Mouse (Mus musculus): Measurements from ENCODE around the gene 4930470P17Rik.
A peak's percentile ranks its signal among the peaks of the same experiment; 100 is the strongest.
"Not testable (repeated sequence)": the region's sequence is repeated elsewhere in the genome, so short reads cannot be mapped to it uniquely, and the experiment has no call there.

Gene 4930470P17Rik

DNA sequence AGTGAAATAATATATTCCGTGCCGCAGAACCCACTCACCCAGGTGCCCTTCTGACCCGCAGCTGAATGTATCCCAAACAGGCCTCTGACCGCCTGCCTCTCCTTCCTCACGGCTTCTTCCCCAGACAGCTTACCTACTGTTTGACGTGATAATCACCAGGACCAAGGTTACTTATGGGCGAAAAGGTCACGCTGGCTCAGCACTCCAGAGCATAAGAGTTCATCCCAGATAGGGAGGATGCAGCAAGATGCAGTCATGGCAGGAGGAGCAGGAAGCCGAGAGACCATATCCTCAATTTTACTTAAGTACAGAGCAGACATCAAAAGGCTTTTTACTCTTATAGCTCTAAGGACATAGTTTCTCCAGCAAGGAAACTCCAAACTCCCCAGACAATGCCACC, at the start of gene 4930470P17Rik:
TSS of gene 4930470P17Rik (minus strand) at position 101 of the 400 bp plus-strand sequence.
- no peak for DNase-seq

DNA sequence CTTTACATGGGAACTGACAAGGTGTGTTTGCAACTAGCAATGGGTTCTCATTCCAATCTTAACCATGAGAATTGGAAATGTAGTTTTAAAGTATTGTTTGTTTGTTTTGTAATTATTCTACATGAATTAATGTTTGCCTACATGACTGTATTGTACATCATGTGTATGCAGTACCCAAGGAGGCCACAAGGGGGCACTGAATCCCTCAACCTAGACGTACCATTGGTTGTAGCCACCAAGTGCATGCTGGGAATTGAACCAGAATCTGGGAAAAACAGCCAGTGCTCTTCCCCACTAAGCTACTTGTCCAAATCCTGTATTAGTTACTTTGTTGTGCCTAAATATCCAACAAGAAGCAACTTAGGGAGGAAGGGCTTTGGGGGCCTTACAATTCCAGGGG, 49.7 kb upstream of the 4930470P17Rik start:
- no peak for DNase-seq

DNA sequence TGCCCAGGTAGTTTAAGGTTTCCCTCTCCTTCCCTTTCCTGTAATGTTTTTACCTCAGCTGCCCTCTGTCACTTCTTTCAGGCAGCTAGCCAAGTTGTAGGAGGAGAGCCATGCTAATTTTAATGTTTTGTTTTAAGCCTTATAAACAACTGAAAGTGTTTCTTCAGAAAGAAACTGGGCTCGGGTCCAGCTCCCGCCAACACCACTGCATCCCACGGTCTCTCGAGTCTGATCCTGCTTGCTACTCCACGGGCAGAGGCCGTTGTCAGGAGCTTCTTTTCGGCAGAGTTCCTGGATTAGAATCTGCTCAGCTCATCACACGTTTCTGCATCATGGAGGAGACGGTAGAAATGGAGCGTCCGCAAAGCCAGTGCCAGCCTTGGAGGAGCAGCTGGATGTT, 46.7 kb upstream of the 4930470P17Rik start:
- DNase-seq: no peak

DNA sequence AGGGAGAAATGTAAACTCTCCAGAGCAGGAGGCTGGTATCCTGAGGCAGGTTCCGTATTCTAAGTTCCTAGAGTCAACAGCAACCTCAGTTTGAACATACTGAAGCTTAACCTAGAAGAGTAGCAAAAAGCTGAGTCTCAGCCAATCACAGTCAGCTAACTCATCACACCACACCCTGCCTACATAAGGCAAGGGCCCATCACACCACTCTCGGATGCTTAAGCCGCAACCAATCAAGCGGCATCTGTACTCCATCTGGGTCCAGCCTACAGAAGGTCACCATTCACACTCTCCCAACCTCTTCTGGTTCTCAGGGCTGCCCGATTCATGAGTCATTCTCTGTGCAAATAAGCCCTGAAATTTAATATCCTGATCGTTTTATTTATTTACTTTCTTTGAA, 44.4 kb upstream of the 4930470P17Rik start:
- DNase-seq: no peak

DNA sequence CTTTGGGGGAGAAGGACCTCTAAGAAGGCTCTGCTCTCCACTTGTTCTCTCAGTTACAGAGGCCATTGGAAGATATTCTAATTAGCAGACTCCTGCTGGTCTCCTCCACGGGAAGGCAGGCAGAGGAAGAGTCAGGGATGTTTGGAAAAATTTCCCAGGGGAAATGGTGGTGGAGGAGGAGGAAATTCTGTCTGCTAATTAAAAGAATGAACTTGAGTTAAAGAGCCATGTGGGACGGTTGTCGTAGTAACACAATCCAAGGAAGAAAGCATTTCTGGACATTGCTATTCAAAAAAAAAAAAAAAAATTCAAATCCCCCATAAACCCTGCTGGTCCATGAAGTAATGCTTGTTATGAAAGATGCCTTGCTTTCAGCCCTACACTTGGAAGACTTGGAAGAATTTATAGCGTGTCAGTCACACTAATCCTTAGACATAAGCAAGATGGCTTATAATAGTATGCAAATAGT, 40.6 kb upstream of the 4930470P17Rik start:
- DNase-seq: no peak

DNA sequence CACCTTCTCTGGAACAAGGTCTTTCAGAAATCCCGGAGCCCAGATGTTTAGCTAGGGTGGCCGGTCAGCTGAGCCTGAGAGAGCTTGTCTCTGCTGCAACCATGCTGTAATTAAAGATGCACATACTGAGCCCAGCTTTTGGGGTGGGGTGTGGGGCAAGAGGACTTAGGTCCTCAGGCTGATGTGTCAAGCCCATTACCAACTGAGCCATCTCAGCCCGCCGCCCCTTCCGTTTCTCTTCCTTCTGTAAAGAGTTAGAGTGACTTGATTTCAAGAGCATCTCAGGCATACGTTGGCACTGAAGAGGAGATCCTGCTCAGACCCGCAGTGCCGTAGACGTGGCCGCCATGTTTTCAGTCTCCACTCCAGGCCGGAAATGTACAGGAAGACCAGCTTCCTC, 38.5 kb upstream of the 4930470P17Rik start:
- no peak for DNase-seq

DNA sequence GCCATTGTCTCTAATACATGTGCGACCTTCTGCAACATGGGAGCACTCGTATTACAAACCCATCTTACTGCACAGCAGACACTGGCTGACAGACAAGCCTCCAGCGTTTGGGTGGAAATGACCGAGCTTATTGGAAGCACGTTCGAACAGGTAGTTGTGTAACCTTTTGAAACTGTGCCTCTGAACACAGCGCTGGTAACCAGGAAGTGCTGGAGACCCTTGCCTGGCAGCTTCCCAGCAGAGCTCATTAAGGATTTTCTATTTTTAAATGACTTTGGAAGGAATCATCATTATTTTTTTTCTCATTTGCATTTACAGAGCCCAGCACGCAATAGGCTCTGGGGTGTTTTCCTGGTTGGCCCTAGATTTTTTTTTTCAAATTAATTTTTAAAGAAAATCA, 36.9 kb upstream of the 4930470P17Rik start:
- no peak for DNase-seq

DNA sequence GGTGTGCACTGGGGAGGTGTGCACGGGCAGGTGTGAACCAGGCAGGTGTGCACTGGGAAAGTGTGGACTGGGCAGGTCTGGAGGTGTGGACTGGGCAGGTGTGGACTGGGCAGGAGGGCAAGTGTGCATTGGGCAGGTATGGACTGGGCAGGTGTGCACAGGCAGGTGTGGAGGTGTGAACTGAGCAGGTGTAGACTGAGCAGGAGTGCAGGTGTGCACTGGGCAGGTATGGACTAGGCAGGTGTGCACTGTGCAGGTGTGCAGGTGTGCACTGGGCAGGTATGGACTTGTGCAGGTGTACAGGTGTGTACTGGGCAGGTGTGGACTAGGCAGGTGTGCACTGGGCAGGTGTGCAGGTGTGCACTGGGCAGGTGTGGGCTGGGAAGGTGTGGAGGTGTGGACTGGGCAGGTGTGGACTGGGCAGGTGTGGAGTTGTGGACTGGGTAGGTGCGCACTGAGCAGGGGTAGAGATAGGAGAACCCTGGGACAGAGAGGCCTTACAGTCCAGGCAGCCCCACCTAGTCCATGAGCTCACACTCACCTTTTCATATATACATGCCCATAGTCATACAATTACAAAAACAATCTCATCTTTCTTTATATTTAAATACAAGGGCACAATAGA, 31.3 kb upstream of the 4930470P17Rik start:
- DNase-seq: no peak

DNA sequence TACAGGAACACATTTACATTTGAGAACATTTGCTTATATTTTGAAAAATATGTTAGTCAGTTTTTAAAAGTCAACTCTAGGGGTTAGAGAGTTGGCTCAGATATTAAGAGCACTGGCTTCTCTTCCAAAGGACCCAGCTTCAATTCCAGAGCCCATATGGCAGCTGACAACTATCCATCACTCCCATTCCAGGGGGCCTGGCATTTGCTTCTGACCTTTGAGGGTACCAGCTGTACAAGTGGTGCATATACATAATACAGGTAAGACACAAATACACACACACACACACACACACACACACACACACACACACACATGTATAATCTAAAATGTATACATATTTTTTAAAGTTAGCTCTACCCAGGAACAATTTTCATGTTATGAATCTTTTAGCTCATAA, 30.6 kb upstream of the 4930470P17Rik start:
- no peak for DNase-seq

DNA sequence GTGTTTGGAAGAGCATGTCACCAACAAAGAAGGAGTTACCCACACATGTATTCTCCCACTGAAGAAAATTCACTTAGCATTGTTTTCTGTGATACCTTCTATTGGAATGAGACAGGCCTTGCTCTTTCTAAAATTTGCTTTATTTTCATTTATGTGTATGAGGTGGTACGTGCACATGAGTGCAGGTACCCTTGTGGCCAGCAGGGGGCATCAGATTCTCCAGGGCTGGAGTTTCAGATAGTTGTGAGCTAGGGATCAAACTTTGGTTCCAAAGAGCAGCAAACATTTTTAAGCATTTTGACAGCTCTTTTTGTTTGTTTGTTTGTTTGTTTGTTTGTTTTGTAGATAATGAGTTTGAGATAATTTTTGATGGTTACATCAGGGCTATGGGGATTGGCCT, 29.6 kb upstream of the 4930470P17Rik start:
- DNase-seq: no peak

DNA sequence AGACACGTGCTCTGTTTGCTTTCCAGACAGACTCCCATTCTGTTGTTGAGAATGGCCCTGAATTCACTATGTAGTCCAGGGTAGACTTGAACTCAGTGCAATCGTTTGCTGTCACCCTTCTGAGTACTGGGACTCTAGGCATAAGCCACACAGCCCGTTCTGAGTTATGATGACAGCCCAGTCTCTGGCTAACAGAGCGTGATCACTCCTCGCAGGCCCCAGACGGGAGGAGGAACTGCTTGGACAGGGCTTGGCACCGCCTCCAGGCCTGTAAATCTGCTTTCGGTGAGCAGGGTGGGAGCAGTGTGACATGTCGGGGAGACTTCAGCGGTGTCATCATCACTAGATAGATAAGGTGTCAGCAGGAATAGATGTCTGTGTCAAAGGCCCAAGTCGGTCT, 28.7 kb upstream of the 4930470P17Rik start:
- DNase-seq: no peak

DNA sequence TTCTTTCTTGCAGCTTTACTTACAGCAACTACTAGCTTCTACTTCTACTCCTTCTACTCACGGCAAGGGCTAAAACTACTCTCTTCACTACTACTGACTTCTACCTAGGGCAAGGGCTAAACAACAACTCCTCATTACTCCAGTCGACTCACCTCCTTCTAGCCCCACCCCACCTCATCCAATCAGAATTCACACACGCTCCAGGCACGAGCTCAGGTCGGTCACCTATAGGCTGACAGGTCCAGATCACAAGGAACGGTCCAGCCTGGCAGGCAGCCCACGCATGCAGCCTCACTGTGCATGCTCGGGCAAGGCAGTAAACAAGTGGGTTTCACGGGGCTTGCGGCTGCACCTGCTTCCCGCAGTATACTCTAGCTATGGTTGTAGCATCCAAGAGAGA, 26.2 kb upstream of the 4930470P17Rik start:
- not testable (repeated sequence) for DNase-seq

DNA sequence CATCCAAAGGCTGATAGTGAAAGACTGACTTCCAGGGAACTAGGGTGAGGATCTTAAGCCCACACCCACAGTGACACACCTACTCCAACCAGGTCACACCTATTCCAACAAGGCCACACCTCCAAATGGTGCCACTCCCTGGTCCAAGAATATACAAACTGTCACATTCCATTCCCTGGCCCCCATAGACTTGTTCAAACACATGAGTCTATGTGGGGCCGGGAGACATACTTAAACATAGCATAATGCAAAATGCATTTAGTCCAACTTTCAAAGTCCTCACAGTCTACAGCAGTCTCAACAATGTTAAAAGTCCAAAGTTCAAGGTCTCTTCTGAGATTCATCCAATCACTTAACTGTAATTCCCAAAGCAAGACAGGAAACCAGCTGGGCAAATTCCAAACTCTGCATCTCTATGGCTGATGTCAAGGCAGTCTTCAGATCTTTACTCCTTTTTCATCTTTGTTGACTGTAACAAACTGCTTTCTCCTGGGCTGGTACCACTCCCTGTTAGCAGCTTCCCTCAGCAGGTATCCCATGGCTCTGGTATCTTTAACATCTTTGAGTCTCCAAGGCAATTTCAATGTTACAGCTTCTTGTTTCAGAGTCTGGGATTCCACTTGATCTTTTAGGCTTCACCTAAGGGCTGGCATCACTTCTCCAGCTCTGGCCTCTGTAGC, 22.5 kb upstream of the 4930470P17Rik start:
- not testable (repeated sequence) for DNase-seq

DNA sequence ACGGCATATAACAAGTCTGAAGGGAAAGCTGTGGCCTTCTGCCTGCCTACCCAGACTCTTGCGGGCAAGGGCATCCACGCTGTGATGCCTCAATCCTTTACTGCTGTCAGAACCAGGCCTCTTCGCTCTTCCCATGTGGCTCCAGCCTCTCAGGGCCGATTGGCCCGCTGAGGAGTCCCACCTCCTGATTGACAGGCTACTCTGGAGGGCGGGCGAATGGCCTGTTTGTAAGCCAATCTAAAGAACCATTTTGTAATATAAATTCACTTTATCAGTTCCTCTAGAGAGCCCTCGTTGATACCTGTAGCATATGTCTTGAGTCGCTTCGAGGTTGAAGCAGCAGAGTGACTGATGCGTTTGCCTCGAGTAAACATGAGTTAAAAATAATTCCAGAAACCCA, 21.2 kb upstream of the 4930470P17Rik start:
- DNase-seq: no peak

DNA sequence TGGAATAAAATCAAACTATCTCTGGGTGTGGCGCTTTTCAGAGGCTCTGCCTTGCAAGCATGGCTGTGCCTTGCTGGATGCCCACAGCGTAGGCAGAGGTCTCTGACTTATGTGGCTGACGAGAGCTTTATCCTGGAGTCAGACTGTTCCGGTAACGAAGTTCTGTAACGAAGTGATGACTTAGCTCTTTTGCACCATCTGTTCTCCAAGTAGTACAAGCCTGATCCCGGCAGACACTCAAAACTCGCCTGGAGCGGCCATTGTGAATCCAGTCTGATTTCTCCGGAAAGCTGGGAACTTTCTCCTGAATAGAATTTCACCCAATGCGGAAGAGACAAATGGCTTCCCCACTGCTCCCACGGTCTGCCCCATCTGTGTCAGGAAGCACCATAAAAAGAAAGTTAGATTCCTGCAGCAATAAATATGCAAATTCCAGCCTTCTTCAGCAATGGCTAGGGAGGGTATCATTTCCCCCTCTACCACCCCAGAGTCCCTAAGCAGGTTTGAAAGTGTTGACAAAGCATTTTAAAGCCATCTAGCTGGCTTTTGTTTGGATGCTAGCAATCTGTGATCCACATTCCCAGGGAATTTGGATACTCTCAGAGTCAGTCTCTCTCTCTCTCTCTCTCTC, 17.2 kb upstream of the 4930470P17Rik start:
- DNase-seq: no peak

DNA sequence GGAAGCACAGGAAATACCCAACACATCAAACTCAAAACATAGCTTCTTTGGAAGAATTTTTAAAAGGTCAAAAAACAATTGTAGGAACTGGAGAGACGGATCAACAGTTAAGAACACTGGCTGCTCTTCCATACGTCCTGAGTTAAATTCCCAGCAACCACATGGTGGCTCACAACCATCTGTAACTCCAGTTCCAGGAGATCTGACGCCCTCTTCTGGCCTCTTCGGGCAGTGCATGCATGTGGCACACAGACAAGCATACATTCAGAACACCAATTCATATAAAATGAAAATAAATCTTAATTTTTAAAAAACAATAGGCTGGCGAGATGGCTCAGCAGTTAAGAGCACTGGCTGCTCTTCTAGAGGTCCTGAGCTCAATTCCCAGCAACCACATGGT, 10.0 kb upstream of the 4930470P17Rik start:
- not testable (repeated sequence) for DNase-seq

DNA sequence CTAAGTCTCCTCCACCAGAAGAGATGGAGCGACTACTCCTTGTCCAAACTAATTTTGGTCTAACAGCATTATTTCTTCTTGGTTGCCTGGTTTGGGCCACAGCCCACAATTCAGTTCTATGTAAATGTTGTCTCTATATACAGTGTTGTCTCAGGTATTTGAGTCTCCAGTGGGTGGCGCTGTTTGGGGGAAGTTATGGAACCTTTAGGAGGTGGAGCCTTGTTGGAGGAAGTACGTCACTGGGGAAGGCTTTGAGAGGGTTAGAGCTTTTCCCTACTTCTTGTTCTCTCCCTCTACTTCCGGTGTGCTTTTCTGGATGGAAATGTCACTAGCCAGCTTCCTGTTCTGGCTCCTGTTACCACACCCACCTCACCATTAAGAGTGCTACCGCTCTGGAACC, 646 bp downstream of the 4930470P17Rik start:
- DNase-seq: no peak

DNA sequence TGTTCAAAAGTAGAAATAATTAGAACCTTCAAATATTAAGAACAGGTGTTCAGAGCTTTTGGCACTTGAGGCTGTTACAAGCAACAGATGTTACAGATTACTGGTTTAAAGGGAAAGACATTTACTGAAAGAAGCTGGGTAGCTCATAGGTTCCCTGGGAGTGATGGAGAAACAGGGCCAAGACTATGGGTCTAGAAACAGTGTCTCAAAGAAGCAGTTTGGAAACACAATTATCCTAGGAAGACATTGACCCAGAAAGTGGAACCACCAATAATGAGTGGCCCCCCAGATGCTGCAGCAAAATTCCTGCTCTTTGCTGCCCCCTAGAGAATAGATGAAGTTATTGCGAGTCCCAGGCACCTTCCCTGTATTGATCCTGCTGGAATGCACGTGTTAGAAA, 4.2 kb downstream of the 4930470P17Rik start:
- no peak for DNase-seq

DNA sequence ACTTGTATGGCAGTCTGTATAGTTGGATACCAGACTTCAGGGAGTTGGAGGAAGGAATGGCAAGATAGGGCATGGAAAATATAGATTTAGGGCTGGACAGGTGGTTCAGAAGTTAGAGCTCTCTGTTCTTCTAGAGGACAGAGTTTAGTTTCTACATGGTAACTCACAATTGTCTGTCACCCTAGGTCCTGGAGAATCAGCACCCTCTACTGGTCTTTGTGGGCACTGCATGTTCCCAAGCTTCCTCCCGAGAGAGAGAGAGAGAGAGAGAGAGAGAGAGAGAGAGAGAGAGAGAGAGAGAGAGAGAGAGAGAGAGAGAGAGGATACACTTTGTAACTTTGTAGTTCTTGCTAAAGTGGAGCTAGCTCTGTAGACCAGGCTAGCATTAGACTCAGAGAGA, 5.1 kb downstream of the 4930470P17Rik start:
- peak; percentile 44 for DNase-seq

DNA sequence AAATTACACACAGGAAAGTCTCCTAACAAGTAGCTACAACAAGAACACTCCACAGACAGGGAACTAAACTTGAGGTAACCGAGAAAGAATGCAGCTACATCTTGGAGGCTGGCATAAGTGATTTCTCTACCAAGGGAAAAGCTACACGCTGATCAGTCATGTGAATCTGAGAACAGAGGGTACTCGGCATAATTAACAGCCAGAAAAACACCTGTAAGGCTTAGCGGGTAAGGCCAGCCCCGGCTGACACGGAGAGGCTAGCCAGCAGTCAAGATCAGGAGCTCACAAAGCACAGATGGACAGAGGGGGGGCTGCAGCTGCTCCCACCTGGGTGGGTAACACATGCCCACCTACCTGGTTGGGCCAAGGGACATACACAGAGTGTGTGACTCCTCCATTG, 9.7 kb downstream of the 4930470P17Rik start:
- no peak for DNase-seq

DNA sequence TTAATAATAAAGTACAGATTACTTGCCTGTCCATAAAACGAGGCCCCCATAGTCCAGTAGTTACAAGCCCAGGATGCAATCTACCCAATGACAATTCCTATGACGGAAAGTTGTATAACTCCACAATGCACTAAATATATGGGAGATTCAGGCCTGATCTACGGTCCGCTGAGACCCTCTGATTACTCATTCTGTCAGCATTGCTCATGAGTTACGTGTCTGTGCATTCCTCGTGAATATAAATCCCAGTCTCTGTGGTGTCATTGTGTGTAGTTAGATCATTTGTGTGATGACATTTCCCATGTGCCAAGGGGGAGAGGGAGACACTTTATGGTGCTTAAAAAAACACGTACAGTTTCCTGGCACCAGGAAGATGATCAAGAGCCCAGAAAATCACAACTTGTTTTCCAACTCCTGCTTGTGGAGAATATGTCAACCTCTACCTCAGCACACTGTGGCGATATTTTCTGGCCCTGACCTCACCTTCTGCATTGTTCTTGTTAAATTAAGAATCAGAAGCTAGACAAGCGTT, 13.4 kb downstream of the 4930470P17Rik start:
- no peak for DNase-seq

DNA sequence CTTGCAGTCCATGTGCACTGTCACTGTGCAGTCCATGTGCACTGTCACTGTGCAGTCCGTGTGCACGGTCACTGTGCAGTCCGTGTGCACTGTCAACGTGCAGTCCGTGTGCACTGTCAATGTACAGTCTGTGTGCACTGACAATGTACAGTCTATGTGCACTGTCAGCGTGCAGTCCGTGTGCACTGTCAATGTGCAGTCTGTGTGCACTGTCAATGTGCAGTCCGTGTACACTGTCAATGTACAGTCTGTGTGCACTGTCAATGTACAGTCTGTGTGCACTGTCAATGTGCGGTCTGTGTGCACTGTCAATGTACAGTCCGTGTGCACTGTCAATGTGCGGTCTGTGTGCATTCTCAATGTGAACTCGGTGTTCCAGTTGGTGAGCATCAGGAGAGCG, 17.1 kb downstream of the 4930470P17Rik start:
- no peak for DNase-seq

DNA sequence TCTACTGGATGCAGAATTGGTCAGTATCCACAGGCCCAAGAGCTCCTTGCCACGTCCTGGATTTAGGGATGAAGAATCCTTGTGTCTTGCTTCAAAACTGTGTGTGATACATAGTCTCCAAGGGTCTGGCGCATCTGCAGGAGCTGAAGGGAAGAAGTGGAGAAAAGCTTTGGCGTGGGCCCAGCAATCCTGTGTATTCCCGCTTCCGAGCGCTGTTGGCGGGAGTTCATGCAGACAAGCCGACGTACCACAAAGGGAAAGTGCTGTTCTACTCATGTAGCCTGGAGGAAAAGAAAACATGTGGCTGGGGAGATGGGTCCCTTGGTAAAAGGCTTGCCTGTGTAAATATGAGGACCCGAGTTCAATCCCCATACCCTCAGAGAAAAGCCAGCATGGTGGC, 22.3 kb downstream of the 4930470P17Rik start:
- peak; percentile 9 for DNase-seq

DNA sequence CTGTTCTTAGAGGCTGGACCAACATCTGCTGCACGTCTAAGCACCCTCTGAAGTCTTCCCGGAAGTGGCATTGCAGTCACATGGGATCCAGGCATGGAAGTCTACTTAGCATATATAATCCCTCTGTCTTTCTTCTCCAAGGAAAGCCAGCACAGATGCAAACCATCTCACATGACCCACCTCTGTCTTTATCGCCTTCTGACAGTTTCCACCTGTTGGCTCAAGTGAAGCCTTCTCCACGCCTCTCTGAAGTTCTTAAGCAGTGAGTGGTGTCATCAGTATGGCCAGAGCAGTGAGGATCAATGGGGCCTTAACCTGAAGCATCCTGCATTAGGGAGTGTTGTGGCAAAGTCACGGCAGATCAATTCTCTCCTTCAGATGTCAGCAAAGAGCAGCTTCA, 23.2 kb downstream of the 4930470P17Rik start:
- DNase-seq: no peak
